Mouse (Mus musculus) CH12.LX (cell line): ENCODE measurements around the gene Sorcs1.

ENCODE experiments used
- BHLHE40 ChIP-seq: IDR thresholded peaks from 2 replicates; pipeline ENCODE4 v1.6.1; 2011; ENCODE audit warnings: mild to moderate bottlenecking, low read depth, low read length, improper control_type of control experiment
- CTCF ChIP-seq, 2 experiments: IDR thresholded peaks in 1 of 2; conservative IDR thresholded peaks in 1 of 2; 2 replicates each; pipeline ENCODE4 v1.5.1; 2011 to 2012; ENCODE audit warnings: low read depth in 2 of 2, low read length in 2 of 2, improper control_type of control experiment in 1 of 2, inconsistent platforms in 1 of 2, mild to moderate bottlenecking in 1 of 2, moderate library complexity in 1 of 2

DNA sequence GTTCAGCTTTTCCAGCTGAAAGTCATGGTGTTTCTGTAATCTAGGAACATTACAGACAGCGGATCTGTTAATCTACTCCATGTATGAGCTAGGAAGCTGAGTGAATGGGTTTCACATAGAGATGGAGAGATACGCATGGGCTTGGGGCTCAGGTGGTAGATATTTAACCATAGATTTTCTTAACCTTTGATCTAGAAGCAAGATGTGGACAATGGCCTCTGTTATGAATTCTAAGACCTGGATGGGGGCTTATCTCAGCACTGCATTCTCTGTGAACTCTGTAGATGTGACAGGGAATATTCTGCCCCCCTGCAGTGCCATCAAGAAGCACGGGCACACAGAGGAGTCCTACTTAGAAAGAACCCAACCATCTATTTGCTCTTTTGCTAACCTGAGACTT is 188.7 kb downstream of the Sorcs1 start:
- TF ChIP-seq CTCF (conservative IDR thresholded peaks at IDR 0.05 in 1 of 2, IDR thresholded peaks at IDR 0.05 in 1 of 2; ENCODE audit: low read depth in 2 of 2, low read length in 2 of 2) (no peak), BHLHE40 (no peak)
